Mouse (Mus musculus) embryo, embryonic 10 days (tissue): ENCODE data around the gene Olfr1185-ps1.
"Not testable (repeated sequence)": the region's sequence is repeated elsewhere in the genome, so short reads cannot be mapped to it uniquely, and the experiment has no call there.

ENCODE experiments used
- DNase-seq: peaks from one replicate; pipeline ENCODE4 v3.0.0-alpha.2; 2015; ENCODE audit warnings: low spot score

Gene Olfr1185-ps1

DNA sequence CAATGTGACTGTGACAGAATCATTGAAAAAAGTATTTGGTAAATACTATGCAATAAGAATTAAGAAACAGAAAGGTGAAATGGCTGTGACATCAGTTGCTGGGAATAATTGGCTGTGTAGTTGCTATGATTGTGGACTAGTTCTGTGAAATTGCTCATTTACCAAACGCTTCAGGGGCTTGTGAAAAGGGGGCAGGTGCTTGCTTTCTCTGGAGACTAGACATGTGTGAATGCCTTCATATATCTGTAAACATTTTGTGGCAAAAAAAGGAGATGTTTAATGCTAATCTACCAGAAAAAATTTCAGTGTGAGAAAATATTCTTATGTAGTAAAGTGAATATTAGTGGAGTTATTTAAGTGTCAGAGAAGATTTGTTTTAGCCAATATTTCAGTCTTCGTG is at the start of gene Olfr1185-ps1:
TSS of gene Olfr1185-ps1 (plus strand) at position 301 of the 400 bp plus-strand sequence.
- DNase-seq = no peak

DNA sequence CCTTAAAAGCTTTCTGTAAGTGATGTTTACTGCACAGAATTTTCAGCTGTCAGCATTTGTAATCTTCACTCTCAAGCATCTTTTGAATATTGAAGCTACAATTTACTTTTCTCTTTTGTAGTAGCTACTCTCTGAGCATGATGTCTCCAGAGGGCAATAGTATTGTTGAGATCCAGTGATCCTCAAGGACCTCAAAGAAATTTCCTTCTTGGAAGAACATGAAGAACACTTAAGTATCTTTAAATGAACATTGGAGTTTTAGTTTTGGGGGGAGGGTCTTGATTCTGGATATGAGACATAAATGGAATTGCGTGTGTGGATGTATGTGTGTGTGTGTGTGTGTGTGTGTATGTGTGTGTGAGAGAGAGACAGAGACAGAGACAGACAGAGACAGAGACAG is 44.1 kb upstream of the Olfr1185-ps1 start, which contains the start of gene Gm13757:
TSS of gene Gm13757 (minus strand) at position 101 of the 400 bp plus-strand sequence.
- DNase-seq = no peak

DNA sequence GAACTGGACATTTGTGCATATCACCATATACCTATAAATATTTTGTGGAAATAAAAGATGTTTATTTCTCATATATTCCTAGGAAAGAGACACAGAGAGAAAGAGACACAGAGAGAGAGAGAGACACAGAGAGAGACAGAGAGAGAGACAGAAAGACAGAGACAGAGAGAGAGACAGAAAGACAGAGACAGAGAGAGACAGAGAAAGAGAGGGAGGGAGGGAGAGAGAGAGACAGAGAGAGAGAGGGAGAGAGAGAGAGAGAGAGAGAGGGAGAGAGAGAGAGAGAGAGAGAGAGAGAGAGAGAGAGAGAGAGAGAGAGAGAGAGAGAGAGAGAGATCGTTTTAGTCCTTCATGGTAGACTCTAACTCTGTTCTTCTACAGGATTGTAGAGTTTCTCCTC is 38.6 kb upstream of the Olfr1185-ps1 start, which contains the start of gene Olfr1183:
TSS of gene Olfr1183 (plus strand) at position 301 of the 400 bp plus-strand sequence.
- DNase-seq = not testable (repeated sequence)

DNA sequence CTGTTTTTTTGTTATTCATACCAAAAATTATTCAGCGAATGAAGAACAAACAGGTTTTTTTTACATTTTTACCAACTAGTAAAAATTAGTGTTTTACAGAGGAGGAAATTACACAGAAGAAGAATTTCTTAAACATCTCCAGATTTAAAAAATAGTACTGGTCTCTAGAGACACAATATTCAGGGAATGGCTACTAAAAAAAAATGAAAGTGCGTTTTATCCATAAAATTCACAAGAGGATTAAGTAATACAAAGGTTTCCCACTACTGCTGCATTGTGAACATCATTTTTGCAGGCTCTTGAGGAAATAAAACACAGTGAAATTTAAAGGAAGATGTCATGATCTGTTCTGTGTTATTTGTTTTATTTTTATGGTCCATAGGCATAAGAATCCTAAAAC is 9.8 kb upstream of the Olfr1185-ps1 start, which contains the start of gene Olfr1184:
TSS of gene Olfr1184 (plus strand) at position 301 of the 400 bp plus-strand sequence.
- no peak for DNase-seq

DNA sequence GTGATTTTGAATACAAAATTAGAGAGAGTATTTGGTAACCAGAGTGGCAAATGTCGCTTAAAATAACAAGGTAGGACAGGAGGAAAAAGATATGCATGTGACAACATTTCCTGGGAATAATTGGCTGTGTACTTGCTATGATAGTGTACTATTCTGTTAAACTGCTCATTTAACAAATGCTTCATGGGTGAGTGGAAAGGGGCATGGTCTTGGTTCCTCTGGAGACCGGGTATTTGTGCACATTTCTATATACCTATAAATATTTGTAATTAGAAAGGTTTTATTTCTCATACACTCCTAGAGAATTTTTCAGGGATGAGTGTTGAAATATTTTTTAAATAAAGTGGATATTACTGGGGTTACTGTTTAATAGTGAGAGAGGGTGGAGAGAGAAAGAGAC is 25.1 kb downstream of the Olfr1185-ps1 start, which contains the start of gene Olfr1186:
TSS of gene Olfr1186 (plus strand) at position 301 of the 400 bp plus-strand sequence.
- no peak for DNase-seq

DNA sequence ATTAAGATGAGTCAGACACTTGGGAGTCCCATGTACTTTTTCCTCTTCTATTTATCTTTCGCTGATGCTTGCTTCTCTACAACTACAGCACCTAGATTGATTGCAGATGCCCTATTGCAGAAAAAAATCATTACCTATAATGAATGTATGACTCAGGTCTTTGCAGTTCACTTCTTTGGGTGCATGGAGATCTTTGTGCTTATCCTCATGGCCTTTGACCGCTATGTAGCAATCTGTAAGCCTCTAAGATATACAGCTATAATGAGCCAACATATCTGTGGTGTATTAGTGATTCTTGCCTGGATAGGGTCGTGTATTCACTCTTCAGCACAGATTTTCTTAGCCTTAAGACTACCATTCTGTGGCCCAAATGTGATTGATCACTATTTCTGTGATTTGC is 32.6 kb downstream of the Olfr1185-ps1 start:
- no peak for DNase-seq
